Mouse (Mus musculus): ENCODE results near the gene Aadat. TPM values are rescaled to one million over a fixed set of nuclear protein-coding genes. Genes with fewer than 3 reads are reported as not detected.
"Not testable (repeated sequence)": the region's sequence is repeated elsewhere in the genome, so short reads cannot be mapped to it uniquely, and the experiment has no call there.

The Aadat gene
- polyA plus RNA-seq, 1 experiment, result 0.37 TPM

- H3K9me3 ChIP-seq (replicated peaks; ENCODE audit: control insufficient read depth, insufficient read depth, low read length, poor library complexity, severe bottlenecking); H3K27ac ChIP-seq (ENCODE audit: insufficient read depth, low read length); H3K36me3 ChIP-seq (ENCODE audit: control insufficient read depth, insufficient read depth, low read length, poor library complexity, severe bottlenecking); H3K27me3 ChIP-seq (ENCODE audit: control insufficient read depth, insufficient read depth, low read length, poor library complexity, severe bottlenecking); H3K4me1 ChIP-seq (ENCODE audit: control insufficient read depth, insufficient read depth, low read length): not testable (repeated sequence)
- Histone ChIP-seq H3K9ac (ENCODE audit: low read depth, poor library complexity, severe bottlenecking) (peak overlapping the region; percentile 70), H3K4me3 (ENCODE audit: low read depth, low read length) (peak overlapping the region; percentile 69)
- TF ChIP-seq EP300 (IDR thresholded peaks at IDR 0.05; ENCODE audit: insufficient read depth, low read depth, low read length), result 0 out of 2 replicates have a peak, but pooled peaks have one; percentile 10
Observed at GRCm38 (mm10) chr8:60591352-60592105, 85.8 kb downstream of the Aadat start.

GRCm38 (mm10) chr8:60594761-60595160 lies 89.0 kb downstream of the Aadat start:
- Histone ChIP-seq H3K9ac (ENCODE audit: low read depth, poor library complexity, severe bottlenecking) (no peak overlapping the region), H3K4me3 (ENCODE audit: low read depth, low read length) (no peak overlapping the region), H3K36me3 (ENCODE audit: control insufficient read depth, insufficient read depth, low read length, poor library complexity, severe bottlenecking) (no peaks in the 10 kb centered on the region), H3K27me3 (ENCODE audit: control insufficient read depth, insufficient read depth, low read length, poor library complexity, severe bottlenecking) (no peaks in the 10 kb centered on the region; the same call in 1 of the 2 replicates), H3K4me1 (ENCODE audit: control insufficient read depth, insufficient read depth, low read length) (no peaks in the 10 kb centered on the region), H3K27ac (ENCODE audit: insufficient read depth, low read length) (no peak overlapping the region), H3K9me3 (replicated peaks; ENCODE audit: control insufficient read depth, insufficient read depth, low read length, poor library complexity, severe bottlenecking) (no peaks in the 10 kb centered on the region; the same call in 1 of the 2 replicates)
- peak; percentile 71 for TF ChIP-seq CTCF (IDR thresholded peaks at IDR 0.05; ENCODE audit: low read depth, low read length)
- TF ChIP-seq EP300 (IDR thresholded peaks at IDR 0.05; ENCODE audit: insufficient read depth, low read depth, low read length), result no peak
- no peak for TF ChIP-seq POLR2A (IDR thresholded peaks at IDR 0.05; ENCODE audit: insufficient read depth, low read length)

Other genes with a start within 250 kb of the Aadat start
- not detected in 2 replicates for gene Gm10283, start 2.7 kb upstream of the Aadat start, polyA plus RNA-seq (2011; ENCODE audit: insufficient read depth, insufficient read length, low read depth, missing spikeins)
- 11.5 and 12.6 TPM in 2 replicates for gene Mfap3l, start 126.9 kb downstream of the Aadat start, polyA plus RNA-seq (2011; ENCODE audit: insufficient read depth, insufficient read length, low read depth, missing spikeins)